Mouse (Mus musculus) gastrocnemius, adult 8-10 months (tissue): Measurements from ENCODE around the gene Bola1. TPM values are rescaled to one million over a fixed set of nuclear protein-coding genes. Genes with fewer than 3 reads are reported as not detected.
A peak's percentile ranks its signal among the peaks of the same experiment; 100 is the strongest.
"Not testable (repeated sequence)": the region's sequence is repeated elsewhere in the genome, so short reads cannot be mapped to it uniquely, and the experiment has no call there.

Experiments used
- DNase-seq, 2 experiments: peaks; one replicate each; pipeline ENCODE4 v3.0.0; 2022; ENCODE audit warnings: low spot score in 2 of 2
- total RNA-seq, 4 experiments: library from RNA; stranded (reverse); gene quantifications; 2 replicates each; pipeline ENCODE4 v1.2.4; 2022

The Bola1 gene
- total RNA-seq, 4 experiments from 2014 or later, result 21.8 to 30.6 (median 25.6) TPM

- DNase-seq, result no peak
Measured at GRCm38 (mm10) chr3:96226695-96227648, 7.5 kb upstream of the Bola1 start.

- DNase-seq, result no peak
Measured at GRCm38 (mm10) chr3:96225421-96225820, 5.9 kb upstream of the Bola1 start.

GRCm38 (mm10) chr3:96222774-96223173 is 3.3 kb upstream of the Bola1 start:
- no peak for DNase-seq

DNA sequence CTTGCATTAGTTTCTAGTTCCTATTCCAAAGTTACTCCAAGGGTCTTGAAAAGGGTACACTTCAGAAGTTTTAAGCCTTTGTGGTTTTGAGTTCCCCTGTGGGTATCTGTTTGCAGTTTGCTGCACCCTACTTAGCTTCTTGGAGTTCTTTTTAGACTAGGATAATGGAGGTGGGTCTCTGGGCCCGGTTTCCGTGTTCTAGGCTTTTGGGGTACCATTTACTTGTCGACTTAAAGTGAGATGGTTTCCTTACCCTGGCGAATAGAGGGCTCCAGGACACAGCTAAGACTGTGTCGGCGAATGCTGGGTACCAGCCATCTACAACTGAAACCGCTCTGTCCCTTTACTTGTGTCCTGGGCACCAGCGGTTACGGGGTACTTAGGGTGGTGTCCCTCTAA is 2.1 kb upstream of the Bola1 start:
- DNase-seq, result no peak

GRCm38 (mm10) chr3:96220765-96221639 is 1.5 kb upstream of the Bola1 start, which contains the start of the genes Hist2h2ac and Hist2h2be:
Gene Hist2h2ac, minus strand, starts transcription at chr3:96220880.
Gene Hist2h2be, plus strand, starts transcription at chr3:96221119.
- peak; percentile 72 to 75 for DNase-seq

- not testable (repeated sequence) for DNase-seq
Measured at GRCm38 (mm10) chr3:96220131-96220764, 739 bp upstream of the Bola1 start.

- no peak for DNase-seq
Measured at GRCm38 (mm10) chr3:96219191-96219641, 293 bp downstream of the Bola1 start.

DNA sequence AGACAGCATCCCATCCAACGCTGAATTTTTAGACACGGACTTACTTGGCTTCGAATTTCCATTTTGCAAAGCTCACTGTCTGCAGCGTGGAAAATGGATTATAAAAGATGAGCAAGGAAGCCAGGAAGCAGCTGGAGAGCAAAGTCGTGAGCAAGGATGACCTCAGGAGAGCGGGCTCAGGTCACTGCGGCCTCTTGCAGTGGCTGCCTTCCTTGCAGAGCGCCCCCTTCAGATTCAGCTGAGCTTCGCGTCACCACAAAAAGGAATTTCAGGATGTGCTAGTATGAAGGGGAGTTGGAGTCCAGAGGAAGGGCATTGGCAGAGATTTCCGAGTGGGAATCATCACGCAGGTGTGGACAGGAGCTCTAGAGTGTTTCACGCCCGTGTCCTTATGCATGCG is 10.3 kb downstream of the Bola1 start:
- DNase-seq, result no peak

- DNase-seq, result no peak
Measured at GRCm38 (mm10) chr3:96207819-96208218, 11.7 kb downstream of the Bola1 start.

- DNase-seq, result no peak
Measured at GRCm38 (mm10) chr3:96199731-96200130, 19.8 kb downstream of the Bola1 start.

- not testable (repeated sequence) for DNase-seq
Measured at GRCm38 (mm10) chr3:96198601-96199251, 20.8 kb downstream of the Bola1 start.

DNA sequence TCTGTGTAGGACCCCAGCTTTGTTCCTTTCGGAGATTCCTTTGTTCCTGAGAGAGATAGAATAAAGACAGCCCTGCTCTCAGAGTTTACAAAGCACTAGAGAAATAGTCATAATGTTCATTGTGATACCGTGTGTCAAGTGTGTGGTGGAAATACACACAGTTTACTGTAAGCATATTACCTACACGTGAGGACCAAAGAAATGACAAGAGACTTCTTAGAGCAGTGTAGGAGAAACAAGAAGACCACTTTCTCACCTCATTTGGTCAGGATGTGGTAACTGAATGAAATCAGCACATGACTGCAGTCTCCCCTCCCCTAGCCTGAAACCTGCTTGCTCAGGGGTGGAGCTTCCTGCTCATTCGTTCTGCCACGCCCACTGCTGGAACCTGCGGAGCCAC is 21.3 kb downstream of the Bola1 start:
- DNase-seq, result no peak

DNA sequence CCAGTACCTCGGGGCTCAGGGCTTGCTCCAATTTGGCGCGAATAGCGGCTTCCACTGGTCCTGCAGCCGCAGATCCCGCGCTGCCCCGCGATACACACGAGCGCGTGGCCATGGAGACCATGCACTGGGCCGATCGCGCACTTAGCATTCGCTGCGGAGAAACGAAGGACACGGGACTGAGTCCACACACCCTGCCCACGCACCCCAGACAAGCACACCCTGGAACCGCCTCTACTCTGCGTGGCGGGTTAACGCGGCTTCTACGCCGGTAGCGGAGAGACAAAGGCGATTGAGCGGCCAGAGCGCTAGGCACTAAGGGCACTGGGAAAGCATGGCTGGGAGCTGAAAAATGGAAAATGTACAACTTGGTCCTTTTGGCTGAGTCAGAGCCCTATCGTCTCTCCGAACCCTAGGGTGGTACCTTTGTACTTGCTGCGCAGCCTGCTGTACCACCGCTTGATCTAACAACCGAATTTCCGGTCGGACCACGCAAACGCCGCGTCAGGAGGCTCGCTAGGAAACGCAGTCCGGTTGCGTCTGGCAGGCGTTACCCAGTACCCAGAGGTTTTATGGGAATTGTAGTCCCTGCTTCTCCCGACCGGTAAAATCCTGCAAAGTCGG is 22.3 kb downstream of the Bola1 start:
- DNase-seq, result peak; percentile 70 to 80

DNA sequence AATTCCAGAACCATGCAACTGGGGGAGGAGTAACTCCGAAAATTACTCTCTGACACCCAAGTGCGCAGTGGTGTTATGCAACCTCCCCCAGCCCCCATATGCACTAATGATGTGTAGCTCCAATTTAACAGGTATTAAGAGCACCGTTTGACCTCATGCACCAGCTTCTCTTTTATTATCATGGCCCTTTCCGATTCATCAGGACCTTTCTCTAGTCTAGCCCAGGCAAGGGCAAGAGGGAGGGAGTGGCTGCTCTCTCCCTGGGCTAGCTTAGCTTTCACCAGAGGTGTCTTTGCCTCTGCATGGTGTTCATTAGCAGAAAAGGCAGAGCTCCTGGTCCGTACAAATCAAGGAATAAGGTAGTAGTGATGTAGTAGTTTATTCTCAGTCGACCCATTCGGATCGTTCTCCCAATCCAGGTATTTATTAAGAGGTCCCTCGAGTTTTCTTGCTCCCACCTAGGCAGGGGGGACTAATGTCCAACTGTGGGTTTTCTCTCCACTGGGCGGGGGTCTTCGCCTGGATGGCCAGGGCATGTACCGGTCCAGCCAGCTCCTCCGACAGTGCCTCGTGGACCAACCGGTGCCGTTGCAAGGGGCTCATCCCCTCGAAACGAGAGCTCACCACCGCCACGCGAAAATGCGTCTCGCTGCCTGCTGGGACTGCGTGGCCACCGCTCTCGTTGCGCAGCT is 22.9 kb downstream of the Bola1 start:
- no peak for DNase-seq

- DNase-seq, result no peak
Measured at GRCm38 (mm10) chr3:96195616-96196313, 23.7 kb downstream of the Bola1 start.

- no peak for DNase-seq
Measured at GRCm38 (mm10) chr3:96194966-96195365, 24.5 kb downstream of the Bola1 start.

- no peak for DNase-seq
Measured at GRCm38 (mm10) chr3:96192977-96193376, 26.5 kb downstream of the Bola1 start.

DNA sequence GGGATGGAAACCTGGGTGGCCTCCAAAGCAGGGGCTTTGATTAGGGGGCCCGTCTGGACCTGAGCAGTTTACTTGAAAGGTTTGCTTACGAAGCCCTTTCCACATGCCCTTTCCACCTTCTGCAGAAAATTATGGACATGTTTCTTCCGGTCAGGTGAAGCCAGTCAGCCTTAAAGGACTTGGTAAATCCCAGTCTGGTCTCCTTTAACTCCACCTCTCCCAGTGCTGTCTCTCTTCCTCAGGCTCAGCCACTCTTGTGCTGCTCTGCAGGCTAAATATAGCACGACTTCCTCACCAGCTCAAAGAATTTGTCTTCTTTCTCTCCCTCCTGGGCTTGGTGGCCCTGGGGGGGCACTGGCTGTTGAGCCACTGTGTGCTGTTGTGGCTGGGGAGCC is 37.1 kb downstream of the Bola1 start:
- no peak for DNase-seq
